ENCODE assay signal across 16 mouse cellular contexts in the genomic region with DNA sequence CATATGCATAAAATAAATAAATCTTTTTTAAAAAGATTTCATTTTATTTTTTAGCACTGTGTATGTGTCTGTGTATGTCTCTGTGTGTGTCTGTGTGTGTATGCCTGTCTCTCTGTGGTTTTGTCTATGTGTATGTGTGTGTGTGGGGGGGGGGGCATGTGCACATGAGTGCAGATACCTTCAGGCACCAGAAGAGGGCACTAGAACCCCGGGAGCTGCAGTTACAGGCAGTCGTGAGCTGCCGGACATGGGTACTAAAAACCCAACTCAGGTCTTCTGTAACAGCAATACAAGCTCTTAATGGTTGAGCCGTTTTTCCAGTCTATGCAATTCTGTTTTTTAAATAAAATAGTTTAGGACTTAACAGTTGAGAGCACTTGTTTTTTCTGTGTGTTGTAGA. TPM values are rescaled to one million over a fixed set of nuclear protein-coding genes. Genes with fewer than 3 reads are reported as not detected.
"Had no signal": no experiment of that assay in that cellular context is flagged by ENCODE, and none has a peak within 500 bp of the region (broad histone marks: within the 10 kb centered on the region; RNA-seq: fewer than 3 reads in every experiment).

No protein-coding gene starts in this region.

- ATAC-seq: lung, postnatal 0 days; midbrain, embryonic 15.5 days had no signal

- H3K4me3 ChIP-seq: left cerebral cortex, adult 2 months; limb, embryonic 10.5 days; liver, embryonic 13.5 days; midbrain, embryonic 10.5 days; midbrain, embryonic 15.5 days; neural tube, embryonic 12.5 days had no signal

- DNase-seq: kidney, adult 8-10 months; kidney, postnatal 25 days; liver, embryonic 13.5 days; lung, adult 2 months; lung, postnatal 4 days; spleen, adult 18-20 months; thymus, postnatal 14 days had no signal

- H3K9ac ChIP-seq: liver, embryonic 13.5 days; midbrain, embryonic 15.5 days; neural tube, embryonic 12.5 days had no signal

- H3K36me3 ChIP-seq: limb, embryonic 10.5 days; liver, embryonic 13.5 days; midbrain, embryonic 10.5 days; midbrain, embryonic 15.5 days; neural tube, embryonic 12.5 days had no signal

- H3K4me2 ChIP-seq: liver, embryonic 13.5 days; midbrain, embryonic 15.5 days; neural tube, embryonic 12.5 days had no signal

- H3K27ac ChIP-seq: left cerebral cortex, adult 2 months; limb, embryonic 10.5 days; liver, embryonic 13.5 days; midbrain, embryonic 10.5 days; midbrain, embryonic 15.5 days; neural tube, embryonic 12.5 days had no signal

- H3K9me3 ChIP-seq: limb, embryonic 10.5 days; liver, embryonic 13.5 days; midbrain, embryonic 15.5 days; neural tube, embryonic 12.5 days had no signal

RNA-seq across cellular contexts. Expression of a gene that starts 6.2 kb away (rescaled TPM):
- polyA plus RNA-seq: kidney, embryonic 16.5 days; limb, embryonic 10.5 days; liver, embryonic 13.5 days; lung, postnatal 0 days; midbrain, embryonic 10.5 days; midbrain, embryonic 15.5 days; neural tube, embryonic 12.5 days; stomach, embryonic 14.5 days had no signal

RNA-seq across cellular contexts. Expression of a gene that starts 21.1 kb away (rescaled TPM):
- polyA plus RNA-seq: kidney, embryonic 16.5 days; limb, embryonic 10.5 days; limb, embryonic 14.5 days; lung, postnatal 0 days; midbrain, embryonic 10.5 days; stomach, embryonic 14.5 days had no signal

RNA-seq across cellular contexts. Expression of a gene that starts 33.7 kb away (rescaled TPM):
- polyA plus RNA-seq: kidney, embryonic 16.5 days; stomach, embryonic 14.5 days had no signal
